Mouse (Mus musculus) thymus, postnatal 0 days (tissue): ENCODE measurements around the gene Josd2. TPM values are rescaled to one million over a fixed set of nuclear protein-coding genes. Genes with fewer than 3 reads are reported as not detected.

Source experiments
- DNase-seq: peaks from one replicate; pipeline ENCODE4 v3.0.0-alpha.2; 2015; ENCODE audit warnings: low spot score
- microRNA-seq: library from miRNA; unstranded; fragments of <30 nt; microRNA quantifications from one replicate; pipeline ENCODE4, GENCODE M21; 2016; ENCODE audit warnings: borderline number of aligned reads
- polyA plus RNA-seq: library from polyadenylated mRNA; unstranded; fragments of >200 nt; fragmentation: Nextera tagmentation; extraction: Ambion mirVana; gene quantifications from 2 replicates; pipeline ENCODE4 v1.2.1, GENCODE M21; 2015

The Josd2 gene
- polyA plus RNA-seq, 1 experiment from 2014 or later, result 30.6 TPM

DNA sequence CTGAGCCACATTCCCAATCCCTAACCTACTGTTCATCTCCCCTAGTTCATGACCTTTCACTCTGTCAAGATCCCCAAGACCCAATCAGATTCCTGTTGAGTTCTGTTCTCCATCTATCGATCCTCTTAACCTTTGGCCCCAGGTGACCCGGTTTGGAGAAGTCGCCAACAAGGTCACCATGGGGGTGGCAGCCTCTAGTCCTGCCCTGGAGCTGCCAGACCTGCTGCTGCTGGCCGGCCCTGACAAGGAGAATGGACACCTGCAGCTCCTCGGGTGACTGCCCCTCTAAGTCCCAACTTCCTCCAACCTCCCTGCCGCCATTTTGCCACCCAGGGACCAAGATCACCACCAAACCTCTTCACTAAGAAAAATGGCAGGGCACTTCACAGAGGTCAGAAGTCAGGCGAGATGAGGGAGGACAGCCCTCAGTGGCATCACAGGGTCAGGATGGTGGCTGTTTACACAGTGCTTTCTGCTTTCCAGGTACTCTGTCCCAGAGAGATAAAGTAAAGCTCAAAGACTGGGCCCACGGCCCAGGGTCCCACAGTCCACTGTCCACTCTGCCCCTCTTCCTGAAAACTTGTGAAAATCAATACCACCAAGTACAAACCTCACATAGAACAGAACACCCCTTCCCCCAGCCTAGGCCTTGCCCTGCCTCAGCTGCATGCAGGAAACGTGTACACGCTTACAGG is 29.7 kb downstream of the Josd2 start:
- DNase-seq, result no peak

DNA sequence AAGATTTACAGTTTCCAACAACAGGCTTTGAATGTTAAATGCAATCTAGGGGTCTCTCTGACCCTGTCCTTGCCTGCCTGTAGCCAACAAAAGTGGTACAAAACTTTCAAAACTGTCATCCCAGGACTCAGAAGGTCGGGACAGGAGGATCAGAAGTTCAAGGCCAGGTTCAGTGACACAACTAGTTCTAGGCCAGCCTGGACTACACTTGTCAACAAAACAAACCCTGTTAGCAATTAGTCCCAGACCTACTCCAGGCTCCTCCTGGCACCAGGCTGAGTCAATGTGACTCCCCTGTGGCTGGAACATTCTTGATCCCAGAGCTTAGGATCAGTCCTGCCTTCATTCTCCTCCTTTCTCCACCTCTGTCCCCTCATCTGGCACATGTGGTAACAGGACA is 31.1 kb downstream of the Josd2 start:
- DNase-seq, result no peak

GRCm38 (mm10) chr7:44500046-44500445 is 32.3 kb downstream of the Josd2 start:
- DNase-seq, result no peak

DNA sequence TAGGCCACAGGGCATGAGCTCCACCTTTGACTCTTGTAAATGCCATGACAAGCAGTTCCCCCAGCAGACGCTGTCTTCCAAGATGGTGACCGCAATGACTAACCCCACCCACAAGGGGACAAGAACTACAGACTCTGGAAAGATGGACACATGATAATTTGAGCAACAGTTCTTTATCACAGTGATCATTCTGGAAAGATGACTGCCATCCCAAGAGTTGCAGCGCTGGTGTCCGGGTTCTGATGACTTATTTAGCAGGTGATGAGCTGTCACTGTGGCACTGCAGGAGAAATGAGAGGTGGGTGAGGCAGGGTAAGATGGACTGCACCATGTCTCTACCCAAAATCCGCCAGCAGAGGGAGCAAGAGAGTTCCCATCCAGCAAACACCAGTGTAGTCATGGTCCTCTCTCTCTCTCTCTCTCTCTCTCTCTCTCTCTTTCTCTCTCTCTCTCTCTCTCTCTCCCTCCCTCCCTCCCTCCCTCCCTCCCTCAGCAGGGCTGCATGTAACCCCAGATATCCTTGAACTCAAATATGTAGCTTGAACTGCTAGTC is 33.9 kb downstream of the Josd2 start:
- peak; percentile 79 for DNase-seq

GRCm38 (mm10) chr7:44507491-44507890 is 39.7 kb downstream of the Josd2 start:
- no peak for DNase-seq

DNA sequence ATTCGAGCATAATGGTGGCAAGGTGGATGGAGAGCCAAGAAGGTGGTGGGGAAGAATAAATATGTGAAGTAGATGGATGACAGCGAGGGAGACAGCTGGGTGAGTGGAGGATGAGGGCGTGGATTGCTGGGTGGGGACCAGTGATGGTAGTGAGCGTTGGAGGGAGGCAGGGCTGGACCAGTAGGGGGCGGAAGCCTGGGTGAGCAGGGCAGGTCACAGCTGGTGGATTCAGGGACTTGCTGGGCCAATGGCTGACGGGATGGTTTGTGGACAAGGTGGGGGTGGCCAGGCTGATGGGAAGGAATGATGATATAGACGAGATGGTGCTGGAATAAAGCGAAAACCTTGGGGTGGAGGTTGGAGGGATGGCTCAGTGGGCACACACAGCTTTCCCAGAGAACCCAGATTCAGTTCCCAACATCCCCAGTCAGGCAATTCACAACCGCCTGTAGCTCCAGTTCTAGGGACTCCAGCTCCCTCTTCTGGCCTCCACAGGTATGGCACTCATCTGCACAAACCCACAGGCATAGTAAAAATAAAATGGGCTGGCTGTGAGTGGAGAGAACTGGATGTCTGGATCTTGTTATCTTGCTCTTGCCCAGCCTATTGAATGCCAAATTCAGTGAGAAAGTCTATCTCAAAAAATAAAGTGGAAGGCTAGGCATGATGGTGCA is 51.6 kb downstream of the Josd2 start:
- DNase-seq, result no peak

DNA sequence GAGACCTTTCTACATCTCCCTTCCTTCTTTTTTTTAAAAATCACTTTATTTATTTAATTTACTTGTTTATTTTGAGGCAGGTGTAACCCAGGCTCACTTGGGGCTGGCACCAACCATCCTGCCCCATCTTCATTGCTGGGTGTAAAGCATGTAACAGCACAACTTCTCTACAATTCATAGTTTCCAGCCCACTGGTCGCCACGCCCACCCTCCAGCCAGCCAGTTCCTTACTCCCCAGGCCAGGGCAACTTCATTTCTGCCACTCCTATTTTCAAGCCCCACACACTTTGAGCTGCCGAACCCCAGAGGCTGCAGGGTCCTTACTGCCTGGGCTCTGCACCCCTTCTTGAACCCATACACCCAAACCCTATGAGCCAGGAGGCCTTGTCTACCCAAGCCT is 53.2 kb downstream of the Josd2 start:
- DNase-seq, result no peak

Small RNA genes lying within 50 kb of the gene (microRNA-seq; reads per million reads assigned to microRNA genes)
- gene Mir7052, result not detected

Other genes starting within 250 kb of the Josd2 start
- gene Klk1, start 242.6 kb upstream of the Josd2 start, polyA plus RNA-seq, result 2.2 and 3.8 TPM in 2 replicates
- not detected in 2 replicates for gene Gm36864, start 231.8 kb upstream of the Josd2 start, polyA plus RNA-seq
- gene 1700028J19Rik, start 221.3 kb upstream of the Josd2 start, polyA plus RNA-seq, result 0.81 and 1.3 TPM in 2 replicates
- gene 2410002F23Rik, start 221.3 kb upstream of the Josd2 start, polyA plus RNA-seq, result 76.8 and 86.3 TPM in 2 replicates
- 0.14 TPM in 2 replicates for gene Acp4, start 210.6 kb upstream of the Josd2 start, polyA plus RNA-seq
- gene Gm15517, start 206.5 kb upstream of the Josd2 start, polyA plus RNA-seq, result not detected in 2 replicates
- gene Clec11a, start 161.1 kb upstream of the Josd2 start, polyA plus RNA-seq, result 3.7 and 4.0 TPM in 2 replicates
- 0.14 and 0.29 TPM in 2 replicates for gene Shank1, start 157.7 kb upstream of the Josd2 start, polyA plus RNA-seq
- 0.26 and 0.38 TPM in 2 replicates for gene Syt3, start 83.9 kb upstream of the Josd2 start, polyA plus RNA-seq
- gene 1700008O03Rik, start 82.2 kb upstream of the Josd2 start, polyA plus RNA-seq, result 0.59 and 0.90 TPM in 2 replicates
- gene Lrrc4b, start 39.0 kb upstream of the Josd2 start, polyA plus RNA-seq, result 0.05 TPM in 1 of 2 replicates, not detected in the other
- gene Aspdh, start 2.6 kb upstream of the Josd2 start, polyA plus RNA-seq, result not detected in 2 replicates
- 83.8 and 85.5 TPM in 2 replicates for gene Emc10, start 28.5 kb downstream of the Josd2 start, polyA plus RNA-seq
- 9.5 and 13.4 TPM in 2 replicates for gene Fam71e1, start 28.6 kb downstream of the Josd2 start, polyA plus RNA-seq
- 0.55 TPM in 2 replicates for gene Mybpc2, start 56.7 kb downstream of the Josd2 start, polyA plus RNA-seq
- gene Spib, start 64.1 kb downstream of the Josd2 start, polyA plus RNA-seq, result 16.3 and 17.7 TPM in 2 replicates
- gene Pold1, start 80.9 kb downstream of the Josd2 start, polyA plus RNA-seq, result 104 and 118 TPM in 2 replicates
- 96.9 and 101 TPM in 2 replicates for gene Nr1h2, start 86.0 kb downstream of the Josd2 start, polyA plus RNA-seq
- gene Napsa, start 104.4 kb downstream of the Josd2 start, polyA plus RNA-seq, result 11.1 and 11.3 TPM in 2 replicates
- gene Kcnc3, start 122.7 kb downstream of the Josd2 start, polyA plus RNA-seq, result 0.03 TPM in 1 of 2 replicates, not detected in the other
- 0.66 and 1.0 TPM in 2 replicates for gene Myh14, start 202.9 kb downstream of the Josd2 start, polyA plus RNA-seq
- not detected in 2 replicates for gene Izumo2, start 240.8 kb downstream of the Josd2 start, polyA plus RNA-seq